Mouse (Mus musculus): Measurements from ENCODE around the gene Mrpl20. TPM values are rescaled to one million over a fixed set of nuclear protein-coding genes. Genes with fewer than 3 reads are reported as not detected.

The Mrpl20 gene
- polyA plus RNA-seq, 1 experiment from 2014 or later, result 313 TPM

GRCm38 (mm10) chr4:155833234-155833633, 30.6 kb downstream of the Mrpl20 start:
- no peak for ATAC-seq
- 89% methylated on average over 4 of the region's 4 CpGs for WGBS
- H3K27ac ChIP-seq (ENCODE audit: low read depth, low read length), result no peak overlapping the region
- DNase-seq (ENCODE audit: low spot score), result no peak
- no peak overlapping the region for H3K4me3 ChIP-seq (ENCODE audit: low read depth, low read length)
- H3K4me2 ChIP-seq (ENCODE audit: low read length), result no peak overlapping the region
- peaks cover 13% of the 10 kb centered on the region for H3K4me1 ChIP-seq (ENCODE audit: control insufficient read depth, insufficient read depth, low read length)
- H3K36me3 ChIP-seq (ENCODE audit: control insufficient read depth, insufficient read depth, low read length), result peaks cover 18% of the 10 kb centered on the region
- H3K9me3 ChIP-seq (replicated peaks; ENCODE audit: control insufficient read depth, low read length), result no peaks in the 10 kb centered on the region
- no peak overlapping the region for H3K9ac ChIP-seq (ENCODE audit: low read length)
- H3K27me3 ChIP-seq (replicated peaks; ENCODE audit: control insufficient read depth, insufficient read depth, low read length), result no peaks in the 10 kb centered on the region

- no peaks in the 10 kb centered on the region for H3K9me3 ChIP-seq (replicated peaks; ENCODE audit: control insufficient read depth, low read length)
- 47% methylated on average over 2 of the region's 2 CpGs for WGBS
- H3K4me3 ChIP-seq (ENCODE audit: low read depth, low read length), result no peak overlapping the region
Observed at GRCm38 (mm10) chr4:155833836-155834235, 31.2 kb downstream of the Mrpl20 start.

GRCm38 (mm10) chr4:155837404-155838010, 34.8 kb downstream of the Mrpl20 start:
- DNase-seq (ENCODE audit: low spot score) (no peak), ATAC-seq (no peak)
- WGBS, result 85% methylated on average over 11 of the region's 11 CpGs
- no peak overlapping the region for H3K4me3 ChIP-seq (ENCODE audit: low read depth, low read length)
- no peak overlapping the region for H3K4me2 ChIP-seq (ENCODE audit: low read length)
- H3K9me3 ChIP-seq (replicated peaks; ENCODE audit: control insufficient read depth, low read length), result no peaks in the 10 kb centered on the region
- H3K27ac ChIP-seq (ENCODE audit: low read depth, low read length), result no peak overlapping the region
- no peak overlapping the region for H3K9ac ChIP-seq (ENCODE audit: low read length)
- H3K36me3 ChIP-seq (ENCODE audit: control insufficient read depth, insufficient read depth, low read length), result peaks cover 17% of the 10 kb centered on the region
- H3K27me3 ChIP-seq (replicated peaks; ENCODE audit: control insufficient read depth, insufficient read depth, low read length), result 0 out of 2 replicates have a peak, but pooled peaks cover 3% of the 10 kb centered on the region
- H3K4me1 ChIP-seq (ENCODE audit: control insufficient read depth, insufficient read depth, low read length), result peaks cover 19% of the 10 kb centered on the region

More at GRCm38 (mm10) chr4:155833836-155834235, 31.2 kb downstream of the Mrpl20 start:
- Histone ChIP-seq H3K9ac (ENCODE audit: low read length) (no peak overlapping the region), H3K36me3 (ENCODE audit: control insufficient read depth, insufficient read depth, low read length) (peaks cover 18% of the 10 kb centered on the region), H3K4me1 (ENCODE audit: control insufficient read depth, insufficient read depth, low read length) (peaks cover 13% of the 10 kb centered on the region), H3K4me2 (ENCODE audit: low read length) (no peak overlapping the region), H3K27ac (ENCODE audit: low read depth, low read length) (0 out of 2 replicates have a peak overlapping the region, but pooled peaks have one; percentile 52), H3K27me3 (replicated peaks; ENCODE audit: control insufficient read depth, insufficient read depth, low read length) (no peaks in the 10 kb centered on the region)
- ATAC-seq (0 out of 2 replicates have a peak, but pooled peaks have one; percentile 11), DNase-seq (ENCODE audit: low spot score) (peak; percentile 84)

- Histone ChIP-seq H3K4me1 (ENCODE audit: control insufficient read depth, insufficient read depth, low read length) (peaks cover 17% of the 10 kb centered on the region; the same call in 1 of the 2 replicates), H3K36me3 (ENCODE audit: control insufficient read depth, insufficient read depth, low read length) (peaks cover 9% of the 10 kb centered on the region; the same call in 1 of the 2 replicates), H3K9ac (ENCODE audit: low read length) (no peak overlapping the region), H3K27ac (ENCODE audit: low read depth, low read length) (no peak overlapping the region), H3K4me2 (ENCODE audit: low read length) (no peak overlapping the region), H3K27me3 (replicated peaks; ENCODE audit: control insufficient read depth, insufficient read depth, low read length) (0 out of 2 replicates have a peak, but pooled peaks cover 3% of the 10 kb centered on the region), H3K9me3 (replicated peaks; ENCODE audit: control insufficient read depth, low read length) (no peaks in the 10 kb centered on the region), H3K4me3 (ENCODE audit: low read depth, low read length) (no peak overlapping the region)
- no peak for ATAC-seq
- WGBS, result 59% methylated on average over 8 of the region's 8 CpGs
- DNase-seq (ENCODE audit: low spot score), result no peak
Observed at GRCm38 (mm10) chr4:155838187-155839153, 35.8 kb downstream of the Mrpl20 start.

- Histone ChIP-seq H3K27me3 (replicated peaks; ENCODE audit: control insufficient read depth, insufficient read depth, low read length) (0 out of 2 replicates have a peak, but pooled peaks cover 3% of the 10 kb centered on the region), H3K9ac (ENCODE audit: low read length) (peak within 1 kb of the TSS; percentile 46), H3K9me3 (replicated peaks; ENCODE audit: control insufficient read depth, low read length) (no peaks in the 10 kb centered on the region), H3K27ac (ENCODE audit: low read depth, low read length) (peak within 1 kb of the TSS; percentile 30; the same call in 1 of the 2 replicates), H3K36me3 (ENCODE audit: control insufficient read depth, insufficient read depth, low read length) (peaks cover 3% of the 10 kb centered on the region; the same call in 1 of the 2 replicates), H3K4me3 (ENCODE audit: low read depth, low read length) (peak within 1 kb of the TSS; percentile 21), H3K4me1 (ENCODE audit: control insufficient read depth, insufficient read depth, low read length) (peaks cover 13% of the 10 kb centered on the region; the same call in 1 of the 2 replicates), H3K4me2 (ENCODE audit: low read length) (peak within 1 kb of the TSS; percentile 53)
- ATAC-seq, result peak; percentile 64
- WGBS, result 3% methylated on average over 16 of the region's 16 CpGs
- DNase-seq (ENCODE audit: low spot score), result peak; percentile 51
Observed at GRCm38 (mm10) chr4:155839483-155839910, 36.8 kb downstream of the Mrpl20 start, which contains the start of gene Mxra8. TSS of gene Mxra8 (plus strand) at chr4:155839680.

- WGBS, result 14% methylated on average over 8 of the region's 8 CpGs
Observed at GRCm38 (mm10) chr4:155840076-155841002, 37.7 kb downstream of the Mrpl20 start.

GRCm38 (mm10) chr4:155841003-155841454, 38.4 kb downstream of the Mrpl20 start:
- peak; percentile 50 for DNase-seq (ENCODE audit: low spot score)
- 1% methylated on average over 32 of the region's 32 CpGs for WGBS

More at GRCm38 (mm10) chr4:155840076-155841002, 37.7 kb downstream of the Mrpl20 start:
- peak overlapping the region; percentile 21 for H3K4me3 ChIP-seq (ENCODE audit: low read depth, low read length)
- peak overlapping the region; percentile 46 for H3K9ac ChIP-seq (ENCODE audit: low read length)
- no peaks in the 10 kb centered on the region for H3K9me3 ChIP-seq (replicated peaks; ENCODE audit: control insufficient read depth, low read length)
- no peak for DNase-seq (ENCODE audit: low spot score)
- peaks cover 13% of the 10 kb centered on the region; the same call in 1 of the 2 replicates for H3K4me1 ChIP-seq (ENCODE audit: control insufficient read depth, insufficient read depth, low read length)
- H3K27ac ChIP-seq (ENCODE audit: low read depth, low read length), result peak overlapping the region; percentile 30; the same call in 1 of the 2 replicates
- ATAC-seq, result peak; percentile 7; the same call in 1 of the 2 replicates
- H3K4me2 ChIP-seq (ENCODE audit: low read length), result peak overlapping the region; percentile 53
- H3K36me3 ChIP-seq (ENCODE audit: control insufficient read depth, insufficient read depth, low read length), result no peaks in the 10 kb centered on the region; the same call in 1 of the 2 replicates
- H3K27me3 ChIP-seq (replicated peaks; ENCODE audit: control insufficient read depth, insufficient read depth, low read length), result 0 out of 2 replicates have a peak, but pooled peaks cover 3% of the 10 kb centered on the region

More at GRCm38 (mm10) chr4:155841003-155841454, 38.4 kb downstream of the Mrpl20 start:
- Histone ChIP-seq H3K27me3 (replicated peaks; ENCODE audit: control insufficient read depth, insufficient read depth, low read length) (0 out of 2 replicates have a peak, but pooled peaks cover 3% of the 10 kb centered on the region), H3K36me3 (ENCODE audit: control insufficient read depth, insufficient read depth, low read length) (no peaks in the 10 kb centered on the region), H3K9ac (ENCODE audit: low read length) (peak overlapping the region; percentile 13; the same call in 1 of the 2 replicates), H3K4me3 (ENCODE audit: low read depth, low read length) (peak overlapping the region; percentile 21), H3K9me3 (replicated peaks; ENCODE audit: control insufficient read depth, low read length) (no peaks in the 10 kb centered on the region), H3K4me2 (ENCODE audit: low read length) (peak overlapping the region; percentile 53), H3K4me1 (ENCODE audit: control insufficient read depth, insufficient read depth, low read length) (peaks cover 13% of the 10 kb centered on the region; the same call in 1 of the 2 replicates), H3K27ac (ENCODE audit: low read depth, low read length) (no peak overlapping the region)
- ATAC-seq, result peak; percentile 49

Measured in forebrain, embryonic 14.5 days (tissue).